8 mouse cellular contexts compared by ENCODE assay signal in genomic region chr2:119595308-119595707, GRCm38 (mm10). TPM values are rescaled to one million over a fixed set of nuclear protein-coding genes. Genes with fewer than 3 reads are reported as not detected.
DNase-seq lines count a peak whose midpoint lies in the region; ATAC-seq and TF ChIP-seq lines count a peak whose summit lies in the region.

No protein-coding gene starts in this region.

- peak overlapping the region; percentile 61 for H3K4me2 ChIP-seq in hindbrain, embryonic 14.5 days (replicated peaks)
- H3K4me2 ChIP-seq in midbrain, embryonic 13.5 days (replicated peaks) = peak overlapping the region; percentile 73

- H3K9ac ChIP-seq in hindbrain, embryonic 14.5 days = peak overlapping the region; percentile 89
- peak overlapping the region; percentile 96 for H3K9ac ChIP-seq in midbrain, embryonic 13.5 days (replicated peaks)

- WGBS in kidney, adult 2 months = 11% methylated on average over 4 of the region's 4 CpGs
- WGBS in bone marrow, adult 2 months = 11% methylated on average over 4 of the region's 4 CpGs
- WGBS in hindbrain, embryonic 14.5 days = 54% methylated on average over 4 of the region's 4 CpGs
- 52% methylated on average over 4 of the region's 4 CpGs for WGBS in midbrain, embryonic 13.5 days

- no peaks in the 10 kb centered on the region for H3K9me3 ChIP-seq in hindbrain, embryonic 14.5 days (ENCODE audit: control insufficient read depth, low read length)
- H3K9me3 ChIP-seq in midbrain, embryonic 13.5 days = no peaks in the 10 kb centered on the region

- peaks cover 10% of the 10 kb centered on the region for H3K4me1 ChIP-seq in kidney, adult 2 months (ENCODE audit: control insufficient read depth, insufficient read depth, low read length)
- peaks cover 2% of the 10 kb centered on the region; the same call in 1 of the 2 replicates for H3K4me1 ChIP-seq in bone marrow, adult 2 months (ENCODE audit: control insufficient read depth, insufficient read depth, low read length)
- H3K4me1 ChIP-seq in hindbrain, embryonic 14.5 days (replicated peaks; ENCODE audit: control insufficient read depth, insufficient read depth, low read length) = peaks cover 19% of the 10 kb centered on the region
- H3K4me1 ChIP-seq in midbrain, embryonic 13.5 days (replicated peaks) = peaks cover 36% of the 10 kb centered on the region

- H3K27me3 ChIP-seq in kidney, adult 2 months (replicated peaks; ENCODE audit: control insufficient read depth, insufficient read depth, low read length) = no peaks in the 10 kb centered on the region
- H3K27me3 ChIP-seq in hindbrain, embryonic 14.5 days (ENCODE audit: control insufficient read depth, insufficient read depth, low read length) = no peaks in the 10 kb centered on the region
- no peaks in the 10 kb centered on the region for H3K27me3 ChIP-seq in midbrain, embryonic 13.5 days

- no peak for TF ChIP-seq CTCF in kidney, adult 2 months (conservative IDR thresholded peaks at IDR 0.05; ENCODE audit: insufficient read depth, insufficient read length, low read depth, low read length)
- no peak for TF ChIP-seq CTCF in bone marrow, adult 2 months (IDR thresholded peaks at IDR 0.05; ENCODE audit: control insufficient read depth, insufficient read depth, low read length)

- peak overlapping the region; percentile 58 for H3K27ac ChIP-seq in kidney, adult 2 months (ENCODE audit: insufficient read depth, low read depth, low read length)
- H3K27ac ChIP-seq in bone marrow, adult 2 months (ENCODE audit: control insufficient read depth, insufficient read depth, low read depth, low read length, poor library complexity) = no peak overlapping the region
- no peak overlapping the region for H3K27ac ChIP-seq in hindbrain, embryonic 14.5 days
- H3K27ac ChIP-seq in midbrain, embryonic 13.5 days = no peak overlapping the region

- H3K36me3 ChIP-seq in kidney, adult 2 months (ENCODE audit: control insufficient read depth, insufficient read depth, low read length) = peaks cover 4% of the 10 kb centered on the region; the same call in 1 of the 2 replicates
- peaks cover 46% of the 10 kb centered on the region for H3K36me3 ChIP-seq in hindbrain, embryonic 14.5 days (replicated peaks; ENCODE audit: control insufficient read depth, insufficient read depth)
- peaks cover 42% of the 10 kb centered on the region for H3K36me3 ChIP-seq in midbrain, embryonic 13.5 days

- TF ChIP-seq POLR2A in kidney, adult 2 months (IDR thresholded peaks at IDR 0.05; ENCODE audit: low read depth, low read length) = no peak
- no peak for TF ChIP-seq POLR2A in bone marrow, adult 2 months (IDR thresholded peaks at IDR 0.05; ENCODE audit: borderline replicate concordance, control insufficient read depth, low read depth, low read length)

- H3K4me3 ChIP-seq in kidney, adult 2 months (ENCODE audit: insufficient read depth, low read depth, low read length) = peak overlapping the region; percentile 82
- H3K4me3 ChIP-seq in bone marrow, adult 2 months (replicated peaks; ENCODE audit: control insufficient read depth, low read depth, low read length) = peak overlapping the region; percentile 79
- peak overlapping the region; percentile 93 for H3K4me3 ChIP-seq in hindbrain, embryonic 14.5 days (replicated peaks; ENCODE audit: low read length)
- peak overlapping the region; percentile 98 for H3K4me3 ChIP-seq in midbrain, embryonic 13.5 days (replicated peaks)

- DNase-seq in kidney, adult 2 months = no peak
- no peak for DNase-seq in kidney, postnatal 4 days
- DNase-seq in hindbrain, embryonic 14.5 days (ENCODE audit: low spot score) = no peak
- DNase-seq in ovary, postnatal 36 days (ENCODE audit: low spot score) = no peak
- DNase-seq in embryo, embryonic 9.5 days (ENCODE audit: extremely low spot score) = no peak
- no peak for DNase-seq in gastrocnemius, adult 18-20 months (ENCODE audit: low spot score)

- ATAC-seq in hindbrain, embryonic 14.5 days (ENCODE audit: low FRiP score) = no peak
- no peak for ATAC-seq in midbrain, embryonic 13.5 days

RNA-seq across cellular contexts. Expression of gene Nusap1, which starts 22.8 kb away (rescaled TPM):
- polyA plus RNA-seq in kidney, adult 2 months (2012; rRNA removed) = 0.25 and 0.29 TPM in 2 replicates
- 62.0 and 65.0 TPM in 2 replicates for polyA plus RNA-seq in bone marrow, adult 2 months (2011; ENCODE audit: insufficient read depth, insufficient read length, low replicate concordance, missing spikeins)
- 11.0 and 13.8 TPM in 2 replicates for polyA plus RNA-seq in hindbrain, embryonic 14.5 days (2014; fragmentation: Nextera tagmentation; extraction: Ambion mirVana)
- 35.7 and 36.4 TPM in 2 replicates for polyA plus RNA-seq in midbrain, embryonic 13.5 days (2015; fragmentation: Nextera tagmentation; extraction: Ambion mirVana)
- under 1 TPM; 0.07 to 0.21 TPM for total RNA-seq in gastrocnemius, adult 18-20 months (2021)

RNA-seq across cellular contexts. Expression of gene Oip5, which starts 23.0 kb away (rescaled TPM):
- 0.38 and 0.75 TPM in 2 replicates for polyA plus RNA-seq in kidney, adult 2 months (2012; rRNA removed)
- 13.0 and 22.2 TPM in 2 replicates for polyA plus RNA-seq in bone marrow, adult 2 months (2011; ENCODE audit: insufficient read depth, insufficient read length, low replicate concordance, missing spikeins)
- polyA plus RNA-seq in hindbrain, embryonic 14.5 days (2014; fragmentation: Nextera tagmentation; extraction: Ambion mirVana) = 3.2 and 6.1 TPM in 2 replicates
- polyA plus RNA-seq in midbrain, embryonic 13.5 days (2015; fragmentation: Nextera tagmentation; extraction: Ambion mirVana) = 12.6 and 13.5 TPM in 2 replicates
- not detected for total RNA-seq in gastrocnemius, adult 18-20 months (2021)

RNA-seq across cellular contexts. Expression of gene Chp1, which starts 47.8 kb away (rescaled TPM):
- 129 and 135 TPM in 2 replicates for polyA plus RNA-seq in kidney, adult 2 months (2012; rRNA removed)
- 31.5 and 36.0 TPM in 2 replicates for polyA plus RNA-seq in bone marrow, adult 2 months (2011; ENCODE audit: insufficient read depth, insufficient read length, low replicate concordance, missing spikeins)
- 58.5 and 59.1 TPM in 2 replicates for polyA plus RNA-seq in hindbrain, embryonic 14.5 days (2014; fragmentation: Nextera tagmentation; extraction: Ambion mirVana)
- polyA plus RNA-seq in midbrain, embryonic 13.5 days (2015; fragmentation: Nextera tagmentation; extraction: Ambion mirVana) = 61.2 and 63.4 TPM in 2 replicates
- 10 to 100 TPM; 75.7 to 78.6 TPM for total RNA-seq in gastrocnemius, adult 18-20 months (2021)

RNA-seq across cellular contexts. Expression of gene Exd1, which starts 47.9 kb away (rescaled TPM):
- polyA plus RNA-seq in kidney, adult 2 months (2012; rRNA removed) = 0.52 and 0.56 TPM in 2 replicates
- 1.0 TPM in 1 of 2 replicates, not detected in the other for polyA plus RNA-seq in bone marrow, adult 2 months (2011; ENCODE audit: insufficient read depth, insufficient read length, low replicate concordance, missing spikeins)
- polyA plus RNA-seq in hindbrain, embryonic 14.5 days (2014; fragmentation: Nextera tagmentation; extraction: Ambion mirVana) = 0.34 and 1.0 TPM in 2 replicates
- polyA plus RNA-seq in midbrain, embryonic 13.5 days (2015; fragmentation: Nextera tagmentation; extraction: Ambion mirVana) = 0.42 and 0.44 TPM in 2 replicates
- total RNA-seq in gastrocnemius, adult 18-20 months (2021) = 1 to 10 TPM; 1.2 to 1.9 TPM
